12 mouse cellular contexts compared by ENCODE assay signal in the genomic region with DNA sequence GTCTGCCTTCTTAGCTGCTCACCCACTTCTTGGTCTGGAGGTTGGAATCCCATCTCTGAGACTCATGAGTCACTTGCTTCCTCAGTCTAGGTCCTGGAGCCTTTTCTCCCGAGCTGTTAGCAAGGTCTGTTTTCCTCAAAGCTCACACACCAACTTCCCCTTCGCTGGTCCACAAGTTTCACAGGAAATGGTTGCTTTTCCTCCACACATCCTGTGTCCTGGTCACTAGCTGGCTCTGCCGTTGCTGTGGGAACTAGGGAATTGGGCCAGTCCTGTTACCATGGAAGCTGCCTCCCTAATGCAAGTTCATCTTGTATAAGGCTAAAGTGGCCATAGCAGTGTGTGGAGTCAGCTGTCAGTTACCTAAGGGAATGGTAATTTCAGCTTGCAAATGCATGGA. TPM values are rescaled to one million over a fixed set of nuclear protein-coding genes. Genes with fewer than 3 reads are reported as not detected.
A peak's percentile ranks its signal among the peaks of the same experiment; 100 is the strongest.
DNase-seq lines count a peak whose midpoint lies in the region; ATAC-seq and TF ChIP-seq lines count a peak whose summit lies in the region.
"Had no signal": no experiment of that assay in that cellular context is flagged by ENCODE, and none has a peak within 500 bp of the region (broad histone marks: within the 10 kb centered on the region; RNA-seq: fewer than 3 reads in every experiment).

No protein-coding gene starts in this region.

- H3K27ac ChIP-seq in gastrocnemius, adult 2 months: peak overlapping the region; percentile 70
- H3K27ac ChIP-seq in midbrain, postnatal 0 days (ENCODE audit: low read depth, low read length): no peak overlapping the region
- no peak overlapping the region for H3K27ac ChIP-seq in midbrain, embryonic 16.5 days (ENCODE audit: low read length)
- H3K27ac ChIP-seq: neural tube, embryonic 13.5 days had no signal

- DNase-seq in gastrocnemius, adult 2 months: no peak
- DNase-seq in gastrocnemius, adult 18-20 months (ENCODE audit: low spot score): no peak
- peak; percentile 55 for DNase-seq in midbrain, postnatal 0 days (ENCODE audit: low spot score)
- peak; percentile 60 for DNase-seq in kidney, postnatal 10 days
- DNase-seq in spleen, adult 12 weeks (ENCODE audit: low spot score): no peak
- no peak for DNase-seq in left cerebral cortex, adult 9 months (ENCODE audit: low spot score in 2 of 2)
- DNase-seq: thymus, adult 2 months had no signal

- H3K9ac ChIP-seq in midbrain, postnatal 0 days (replicated peaks; ENCODE audit: low read length, poor library complexity, severe bottlenecking): no peak overlapping the region
- H3K9ac ChIP-seq in midbrain, embryonic 16.5 days (ENCODE audit: low read depth, low read length): no peak overlapping the region
- H3K9ac ChIP-seq: neural tube, embryonic 13.5 days had no signal

- peaks cover 7% of the 10 kb centered on the region; the same call in 1 of the 2 replicates for H3K4me1 ChIP-seq in midbrain, postnatal 0 days (ENCODE audit: insufficient read depth, low read length)
- H3K4me1 ChIP-seq in midbrain, embryonic 16.5 days (ENCODE audit: control insufficient read depth, insufficient read depth, low read length): peaks cover 11% of the 10 kb centered on the region

- no peaks in the 10 kb centered on the region for H3K27me3 ChIP-seq in midbrain, postnatal 0 days (ENCODE audit: insufficient read depth, low read length)
- no peaks in the 10 kb centered on the region for H3K27me3 ChIP-seq in midbrain, embryonic 16.5 days (ENCODE audit: control insufficient read depth, insufficient read depth, low read depth, low read length)
- H3K27me3 ChIP-seq: neural tube, embryonic 13.5 days had no signal

- H3K4me3 ChIP-seq in gastrocnemius, adult 2 months: no peak overlapping the region
- H3K4me3 ChIP-seq in midbrain, postnatal 0 days (ENCODE audit: low read depth, low read length): no peak overlapping the region
- no peak overlapping the region for H3K4me3 ChIP-seq in midbrain, embryonic 16.5 days (ENCODE audit: low read depth, low read length)
- H3K4me3 ChIP-seq: megakaryocyte, embryonic 14.5 days; neural tube, embryonic 13.5 days had no signal

- ATAC-seq in midbrain, postnatal 0 days (ENCODE audit: low FRiP score): no peak
- no peak for ATAC-seq in midbrain, embryonic 16.5 days
- no peak for ATAC-seq in erythroblast, adult 5-6 weeks (replicated peaks; ENCODE audit: low FRiP score, poor library complexity, severe bottlenecking)

- 45% methylated on average over 3 of the region's 3 CpGs for WGBS in midbrain, postnatal 0 days
- 51% methylated on average over 3 of the region's 3 CpGs for WGBS in midbrain, embryonic 16.5 days

- intact Hi-C loops in gastrocnemius, adult 2 months (cut with DNase I): no loop called here

- no peaks in the 10 kb centered on the region for H3K36me3 ChIP-seq in midbrain, postnatal 0 days (ENCODE audit: insufficient read depth, low read length)
- no peaks in the 10 kb centered on the region for H3K36me3 ChIP-seq in midbrain, embryonic 16.5 days (ENCODE audit: control insufficient read depth, insufficient read depth, low read length)
- H3K36me3 ChIP-seq: neural tube, embryonic 13.5 days had no signal

- TF ChIP-seq CTCF in gastrocnemius, adult 2 months (IDR thresholded peaks at IDR 0.05): no peak
- TF ChIP-seq CTCF in midbrain, postnatal 0 days (IDR thresholded peaks at IDR 0.05): no peak

- no peak overlapping the region for H3K4me2 ChIP-seq in midbrain, postnatal 0 days (ENCODE audit: low read depth, low read length, poor library complexity, severe bottlenecking)
- no peak overlapping the region for H3K4me2 ChIP-seq in midbrain, embryonic 16.5 days (ENCODE audit: low read length)
- H3K4me2 ChIP-seq: neural tube, embryonic 13.5 days had no signal

- H3K9me3 ChIP-seq in midbrain, postnatal 0 days (ENCODE audit: low read length): no peaks in the 10 kb centered on the region
- H3K9me3 ChIP-seq in midbrain, embryonic 16.5 days (replicated peaks; ENCODE audit: control insufficient read depth, low read length, poor library complexity, severe bottlenecking): no peaks in the 10 kb centered on the region
- H3K9me3 ChIP-seq: neural tube, embryonic 13.5 days had no signal

RNA-seq across cellular contexts. Expression of gene Mical2, which starts 12.2 kb away (rescaled TPM):
- total RNA-seq in gastrocnemius, adult 2 months (2021): 100 to 1,000 TPM; 124 to 136 TPM
- total RNA-seq in gastrocnemius, adult 18-20 months (2021): 100 to 1,000 TPM; 166 to 180 TPM
- total RNA-seq in midbrain, postnatal 0 days (2014; rRNA removed): 11.0 and 12.5 TPM in 2 replicates
- 5.8 and 6.2 TPM in 2 replicates for polyA plus RNA-seq in midbrain, postnatal 0 days (2015; fragmentation: Nextera tagmentation; extraction: Ambion mirVana)
- polyA plus RNA-seq in midbrain, embryonic 16.5 days (2015; fragmentation: Nextera tagmentation; extraction: Ambion mirVana): 3.5 and 5.1 TPM in 2 replicates
- 0.63 TPM in 1 of 2 replicates, not detected in the other for total RNA-seq in erythroblast, adult 5-6 weeks (2015; ENCODE audit: low replicate concordance)
- total RNA-seq in erythroblast, adult 5-6 weeks (2017; ENCODE audit: low replicate concordance): 0.34 and 1.5 TPM in 2 replicates
- total RNA-seq: CH12.LX had no signal

Comparison
In these comparisons a context has a peak if more than half of its experiments do, and no peak if none do; other contexts are left out.
1. DNase-seq: peak in midbrain, postnatal 0 days (single experiment) and kidney, postnatal 10 days (single experiment); none in gastrocnemius, adult 2 months (single experiment), gastrocnemius, adult 18-20 months (single experiment), spleen, adult 12 weeks (single experiment) and left cerebral cortex, adult 9 months (0 of 2).